Mouse (Mus musculus): ENCODE measurements around the gene Gm38119. TPM values are rescaled to one million over a fixed set of nuclear protein-coding genes. Genes with fewer than 3 reads are reported as not detected.

Gm38119 gene
- not detected for total RNA-seq (2023)

GRCm38 (mm10) chr3:92738996-92739395 lies at the start of gene Gm38119:
TSS of gene Gm38119 (minus strand) at chr3:92739096.

GRCm38 (mm10) chr3:92778799-92779198 lies 39.9 kb upstream of the Gm38119 start, which contains the start of gene Lce1i:
TSS of gene Lce1i (minus strand) at chr3:92778899.

GRCm38 (mm10) chr3:92764965-92765364 lies 26.1 kb upstream of the Gm38119 start, which contains the start of gene Lce1h:
TSS of gene Lce1h (minus strand) at chr3:92765065.

GRCm38 (mm10) chr3:92752238-92752637 lies 13.3 kb upstream of the Gm38119 start, which contains the start of gene Lce1g:
TSS of gene Lce1g (minus strand) at chr3:92752338.

GRCm38 (mm10) chr3:92720250-92720649 lies 18.6 kb downstream of the Gm38119 start, which contains the start of gene Lce1f:
TSS of gene Lce1f (minus strand) at chr3:92720350.

GRCm38 (mm10) chr3:92708974-92709373 lies 29.9 kb downstream of the Gm38119 start, which contains the start of gene Lce1e:
TSS of gene Lce1e (minus strand) at chr3:92709074.

Other genes starting within 250 kb of the Gm38119 start
- gene Sprr4, start 238.6 kb downstream of the Gm38119 start, total RNA-seq (2023), result not detected
- gene 2310046K23Rik, start 204.6 kb downstream of the Gm38119 start, total RNA-seq (2023), result not detected
- not detected for gene Ivl, start 165.4 kb downstream of the Gm38119 start, total RNA-seq (2023)
- gene Smcp, start 150.1 kb downstream of the Gm38119 start, total RNA-seq (2023), result not detected
- gene 2210017I01Rik, start 131.6 kb downstream of the Gm38119 start, total RNA-seq (2023), result not detected
- gene Lce6a, start 117.4 kb downstream of the Gm38119 start, total RNA-seq (2023), result not detected
- not detected for gene Lce1a1, start 90.8 kb downstream of the Gm38119 start, total RNA-seq (2023)
- not detected for gene Lce1b, start 82.2 kb downstream of the Gm38119 start, total RNA-seq (2023)
- gene Lce1a2, start 68.8 kb downstream of the Gm38119 start, total RNA-seq (2023), result not detected
- not detected for gene Lce1c, start 59.8 kb downstream of the Gm38119 start, total RNA-seq (2023)
- gene Lce1d, start 51.9 kb downstream of the Gm38119 start, total RNA-seq (2023), result not detected
- not detected for gene Lce1e, start 30.0 kb downstream of the Gm38119 start, total RNA-seq (2023)
- not detected for gene Lce1f, start 18.7 kb downstream of the Gm38119 start, total RNA-seq (2023)
- not detected for gene Lce1g, start 13.2 kb upstream of the Gm38119 start, total RNA-seq (2023)
- gene Lce1h, start 26.0 kb upstream of the Gm38119 start, total RNA-seq (2023), result not detected
- not detected for gene Lce1i, start 39.8 kb upstream of the Gm38119 start, total RNA-seq (2023)
- not detected for gene Lce1j, start 51.4 kb upstream of the Gm38119 start, total RNA-seq (2023)
- gene Lce1k, start 68.8 kb upstream of the Gm38119 start, total RNA-seq (2023), result not detected
- not detected for gene Kprp, start 88.2 kb upstream of the Gm38119 start, total RNA-seq (2023)
- gene Lce1l, start 112.2 kb upstream of the Gm38119 start, total RNA-seq (2023), result not detected
- not detected for gene 2310050C09Rik, start 131.1 kb upstream of the Gm38119 start, total RNA-seq (2023)
- gene Lce3a, start 187.1 kb upstream of the Gm38119 start, total RNA-seq (2023), result not detected
- not detected for gene Lce3b, start 193.9 kb upstream of the Gm38119 start, total RNA-seq (2023)
- not detected for gene Lce3c, start 205.4 kb upstream of the Gm38119 start, total RNA-seq (2023)
- not detected for gene Lce3d, start 218.3 kb upstream of the Gm38119 start, total RNA-seq (2023)
- gene Lce3e, start 228.0 kb upstream of the Gm38119 start, total RNA-seq (2023), result not detected

All from CD4-positive naive resting alpha-beta T cell, adult 57 days (primary cell).